Mouse (Mus musculus) C2C12 (cell line): ENCODE data around the gene Slc4a8.

ENCODE experiments used
- CEBPB ChIP-seq: IDR thresholded peaks from one replicate; pipeline ENCODE4 v1.6.1; 2011; ENCODE audit warnings: low read depth, mild to moderate bottlenecking, control low read depth, moderate library complexity
- CTCF ChIP-seq: IDR thresholded peaks from one replicate; pipeline ENCODE4 v1.5.1; 2011; ENCODE audit not compliant: control insufficient read depth, insufficient read depth, insufficient read length
- MAX ChIP-seq: IDR thresholded peaks from one replicate; pipeline ENCODE4 v1.6.1; 2011; ENCODE audit warnings: mild to moderate bottlenecking, control low read depth
- MYOG ChIP-seq: IDR thresholded peaks from one replicate; pipeline ENCODE4 v1.6.1; 2011; ENCODE audit not compliant: control insufficient read depth, insufficient read length; ENCODE audit errors: extremely low read depth
- USF1 ChIP-seq: IDR thresholded peaks from one replicate; pipeline ENCODE4 v1.6.1; 2011; ENCODE audit warnings: low read depth, mild to moderate bottlenecking, control low read depth, moderate library complexity

DNA sequence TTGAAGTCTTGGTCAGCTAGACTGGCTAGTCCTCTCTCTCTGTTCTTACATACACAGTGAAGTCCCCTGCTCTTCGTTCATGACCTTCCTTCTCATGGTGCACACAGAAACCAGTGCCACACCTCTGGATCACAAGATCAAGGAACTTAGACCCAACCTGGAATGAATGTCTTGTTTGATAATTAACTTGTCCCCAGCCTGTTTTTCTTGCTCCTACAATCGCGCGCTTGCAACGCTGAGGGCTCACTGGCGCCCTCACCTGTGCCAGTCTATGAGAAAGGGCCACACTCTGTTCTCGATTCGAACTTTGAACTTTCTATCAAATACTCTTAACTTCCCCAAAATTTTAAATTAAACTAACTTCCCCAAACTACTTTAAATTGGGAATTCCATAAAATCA is 60.3 kb downstream of the Slc4a8 start:
- TF ChIP-seq CTCF: no peak
- TF ChIP-seq CEBPB: no peak
- no peak for TF ChIP-seq MYOG
- TF ChIP-seq USF1: no peak
- no peak for TF ChIP-seq MAX
